Mouse (Mus musculus) ovary, postnatal 36 days (tissue): ENCODE results near the gene Ncl.

Experiments used
- DNase-seq: peaks from one replicate; pipeline ENCODE4 v3.0.0; 2022; ENCODE audit warnings: low spot score, mixed read lengths

Gene Ncl

GRCm38 (mm10) chr1:86358906-86359797 lies at the start of gene Ncl:
Gene Ncl (minus strand): TSS chr1:86359400.
- DNase-seq = peak; percentile 98

GRCm38 (mm10) chr1:86408515-86408914 lies 49.3 kb upstream of the Ncl start:
- no peak for DNase-seq

- DNase-seq = no peak
Observed at GRCm38 (mm10) chr1:86406914-86407313, 47.7 kb upstream of the Ncl start.

DNA sequence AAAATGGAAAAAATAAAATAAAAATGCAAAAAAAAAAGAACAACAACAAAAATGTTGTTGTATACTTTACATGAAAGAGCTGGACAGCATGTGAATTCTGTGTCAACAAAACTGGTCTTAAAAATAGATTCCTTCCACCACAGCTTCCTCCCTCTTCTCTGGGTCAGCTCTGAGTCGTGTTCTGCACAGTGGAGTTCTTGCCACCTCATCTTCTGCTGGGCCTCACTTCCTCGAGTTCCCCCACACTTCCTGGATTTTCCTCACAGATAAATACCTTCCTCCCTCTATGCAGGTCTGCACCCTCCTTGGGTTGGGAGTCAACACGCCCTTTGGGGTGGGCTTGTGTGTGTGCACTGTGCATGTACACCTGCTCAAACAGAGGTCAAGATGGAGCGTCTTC lies 47.1 kb upstream of the Ncl start:
- DNase-seq = no peak

- no peak for DNase-seq
Observed at GRCm38 (mm10) chr1:86404834-86405233, 45.6 kb upstream of the Ncl start.

DNA sequence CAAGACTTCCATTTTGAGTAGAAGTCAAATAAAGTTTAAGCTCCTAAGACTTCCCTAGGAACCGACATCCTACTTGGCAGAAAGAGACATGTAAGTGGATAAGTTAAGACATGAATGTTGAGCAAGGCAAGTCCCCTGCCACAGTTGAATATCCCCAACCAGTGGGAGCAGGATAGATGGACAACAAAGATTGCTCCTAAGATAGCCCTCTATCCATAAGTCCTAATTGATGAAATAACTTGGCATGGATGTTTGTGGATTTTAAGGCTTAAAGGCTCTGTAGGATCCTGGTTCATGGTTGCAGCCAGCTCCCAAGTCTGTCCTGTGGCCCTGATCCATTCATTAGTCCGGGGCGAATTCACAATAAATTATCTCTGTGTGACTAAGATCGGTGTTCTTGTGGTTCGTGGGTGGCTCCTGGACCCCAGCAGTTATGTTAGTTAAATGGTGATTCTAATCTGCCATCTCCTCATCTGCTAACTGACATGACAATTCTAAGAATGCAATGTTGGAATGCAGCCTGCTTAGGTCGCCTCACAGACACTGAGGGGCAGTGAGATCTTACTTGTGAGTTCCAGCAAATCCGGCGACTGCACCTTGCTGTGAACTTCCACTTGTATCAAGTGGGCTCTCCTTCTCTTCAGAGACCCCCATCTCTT lies 41.0 kb upstream of the Ncl start:
- DNase-seq = no peak

DNA sequence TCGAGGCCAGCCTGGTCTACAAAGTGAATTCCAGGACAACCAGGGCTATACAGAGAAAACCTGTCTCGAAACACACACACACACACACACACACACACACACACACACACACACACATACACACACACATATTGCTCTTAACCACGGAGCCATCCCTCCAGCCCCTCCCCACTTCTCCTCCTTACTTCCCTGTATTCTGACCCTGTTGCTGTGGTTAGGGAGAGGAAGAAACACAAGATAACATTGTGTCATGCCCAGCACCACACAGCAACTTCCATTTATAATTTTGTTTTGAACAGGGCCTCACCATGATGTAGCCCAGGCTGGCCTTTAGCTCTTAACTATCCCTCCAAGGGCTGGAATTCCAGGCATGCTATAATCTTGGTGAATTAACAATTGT lies 40.1 kb upstream of the Ncl start:
- DNase-seq = no peak

GRCm38 (mm10) chr1:86398222-86398621 lies 39.0 kb upstream of the Ncl start:
- no peak for DNase-seq

GRCm38 (mm10) chr1:86397621-86398020 lies 38.4 kb upstream of the Ncl start:
- DNase-seq = no peak

- DNase-seq = no peak
Observed at GRCm38 (mm10) chr1:86395897-86396296, 36.7 kb upstream of the Ncl start.

GRCm38 (mm10) chr1:86394246-86394645 lies 35.0 kb upstream of the Ncl start:
- DNase-seq = no peak

DNA sequence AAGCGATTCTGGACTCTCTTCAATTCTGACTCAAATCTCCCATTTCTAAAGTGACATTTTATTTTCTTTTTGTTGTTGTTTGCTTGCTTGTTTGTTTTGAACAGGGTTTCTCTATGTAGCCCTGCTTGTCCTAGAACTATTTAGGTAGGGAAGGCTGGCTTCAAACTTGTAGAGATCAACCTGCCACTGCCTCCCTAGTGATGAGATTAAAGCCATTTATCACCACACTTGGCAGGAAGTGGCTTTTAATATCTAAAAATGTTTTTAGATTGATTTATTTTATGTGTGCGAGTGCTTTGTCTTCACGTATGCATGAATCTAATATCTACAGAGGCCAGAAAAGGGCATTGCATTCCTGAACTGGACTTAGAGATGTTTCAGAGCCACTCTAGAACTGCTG lies 34.0 kb upstream of the Ncl start:
- no peak for DNase-seq

DNA sequence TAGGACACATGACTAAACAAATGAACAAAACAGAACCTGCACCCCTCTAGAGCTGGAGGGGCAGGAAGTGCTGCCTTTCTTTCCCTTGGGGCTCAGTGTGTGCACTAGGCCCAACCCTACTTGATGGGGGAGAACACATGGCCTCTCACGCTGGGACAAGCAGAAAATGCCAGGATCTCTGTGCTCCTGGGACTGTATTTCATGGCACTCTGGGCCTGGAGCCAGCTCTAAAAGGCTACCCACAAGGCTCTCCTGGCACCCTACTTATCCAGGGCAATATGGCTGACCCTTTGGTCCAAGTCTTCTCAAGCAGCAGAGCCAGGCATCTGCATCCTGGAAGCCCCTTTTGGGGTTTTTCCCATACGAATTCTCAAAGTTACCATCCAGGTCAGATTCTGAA lies 32.2 kb upstream of the Ncl start:
- no peak for DNase-seq

DNA sequence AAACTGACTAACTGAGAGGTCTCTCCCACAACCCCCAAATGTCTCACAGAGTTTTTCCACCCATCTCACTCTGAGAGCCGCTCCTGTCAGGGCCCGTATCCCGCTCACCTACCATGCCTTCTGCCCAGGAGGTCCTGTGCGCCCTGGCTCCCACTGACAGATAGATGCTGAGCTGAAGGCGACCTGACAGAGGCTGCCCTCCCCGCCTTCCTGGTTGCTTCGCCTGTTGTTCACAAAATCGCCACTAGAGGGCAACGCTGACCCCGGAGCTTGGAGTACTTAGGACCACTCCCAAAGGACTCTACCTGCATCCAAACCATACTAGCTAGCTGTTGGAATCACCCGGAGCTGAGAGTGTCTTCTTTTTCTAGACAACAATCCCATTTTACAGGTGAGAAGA lies 30.0 kb upstream of the Ncl start:
- peak; percentile 71 for DNase-seq

DNA sequence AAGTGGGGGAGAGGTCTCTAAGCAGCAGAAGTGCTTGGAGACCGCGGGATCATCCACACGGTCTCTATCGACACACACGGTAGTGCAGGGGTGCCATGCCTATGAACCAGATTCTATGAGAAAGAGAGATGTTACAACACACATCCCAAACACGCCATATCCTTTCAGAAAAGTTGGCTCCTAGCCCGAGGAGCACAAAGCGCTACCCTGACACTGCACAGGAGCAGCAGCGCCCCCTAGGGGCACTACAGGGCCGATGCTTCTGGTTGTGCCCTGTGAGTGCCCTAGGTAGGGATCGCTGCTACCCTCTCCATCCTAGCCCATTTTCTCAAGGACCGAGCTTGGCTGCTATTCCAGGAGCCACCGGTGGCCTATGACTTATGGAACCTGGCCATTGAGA lies 21.8 kb upstream of the Ncl start:
- peak; percentile 58 for DNase-seq

GRCm38 (mm10) chr1:86379161-86379569 lies 20.0 kb upstream of the Ncl start:
- DNase-seq = no peak

DNA sequence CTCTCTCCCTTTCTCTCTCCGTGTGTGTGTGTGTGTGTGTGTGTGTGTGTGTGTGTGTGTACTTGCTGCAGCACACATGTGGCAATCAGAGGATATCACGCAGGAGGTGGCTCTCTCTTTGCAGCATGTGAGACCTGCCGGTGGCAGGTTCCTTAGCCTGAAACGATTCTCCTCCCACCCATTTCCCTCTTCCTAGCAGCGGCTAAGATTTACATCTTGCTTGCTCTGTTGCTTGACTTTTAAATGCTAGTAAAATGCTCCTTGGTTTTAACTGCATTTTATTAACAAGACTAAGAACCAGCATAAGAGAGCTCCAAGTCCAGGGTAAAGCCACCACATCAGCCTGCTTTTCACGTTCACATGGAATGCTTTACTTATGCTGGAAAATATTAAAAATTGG lies 19.5 kb upstream of the Ncl start:
- DNase-seq = no peak

DNA sequence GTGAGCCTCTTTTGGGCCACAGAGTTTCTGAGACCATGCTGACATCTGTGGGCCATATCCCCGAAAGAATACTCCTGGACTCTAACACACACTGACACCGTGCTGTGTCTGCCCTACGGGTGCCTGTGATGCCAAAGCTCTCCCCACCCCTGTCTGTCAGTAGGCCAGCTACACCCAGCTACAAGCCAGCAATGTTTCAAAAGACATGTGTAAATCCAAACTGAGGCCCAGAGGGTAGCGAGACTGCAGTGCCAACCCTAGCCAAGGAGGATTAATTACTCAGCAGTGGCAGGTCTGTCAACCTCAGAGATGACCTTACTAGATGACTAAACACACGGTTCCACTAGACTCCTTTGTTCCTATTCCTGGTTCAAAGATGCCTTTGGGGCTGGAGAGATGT lies 17.2 kb upstream of the Ncl start:
- DNase-seq = no peak

DNA sequence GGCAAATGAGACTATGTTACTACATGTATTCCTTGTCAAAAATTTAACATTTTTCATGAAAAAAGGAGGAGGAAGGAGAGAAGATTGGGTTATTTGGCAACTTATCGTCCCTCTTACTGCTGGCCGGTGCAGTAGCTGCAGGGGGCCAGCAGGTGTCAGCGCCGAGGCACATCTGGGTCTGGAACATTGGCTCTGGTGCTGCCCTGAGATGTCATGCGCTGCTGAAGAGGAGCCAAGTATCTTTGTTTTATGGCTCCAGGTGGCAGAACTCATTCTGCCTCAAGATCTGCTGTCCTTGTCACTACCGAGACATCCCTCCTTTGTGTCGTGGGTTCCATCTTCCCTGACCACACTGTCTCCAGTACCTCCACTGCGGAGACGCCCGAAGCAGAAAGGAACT lies 12.8 kb upstream of the Ncl start:
- DNase-seq = peak; percentile 58

DNA sequence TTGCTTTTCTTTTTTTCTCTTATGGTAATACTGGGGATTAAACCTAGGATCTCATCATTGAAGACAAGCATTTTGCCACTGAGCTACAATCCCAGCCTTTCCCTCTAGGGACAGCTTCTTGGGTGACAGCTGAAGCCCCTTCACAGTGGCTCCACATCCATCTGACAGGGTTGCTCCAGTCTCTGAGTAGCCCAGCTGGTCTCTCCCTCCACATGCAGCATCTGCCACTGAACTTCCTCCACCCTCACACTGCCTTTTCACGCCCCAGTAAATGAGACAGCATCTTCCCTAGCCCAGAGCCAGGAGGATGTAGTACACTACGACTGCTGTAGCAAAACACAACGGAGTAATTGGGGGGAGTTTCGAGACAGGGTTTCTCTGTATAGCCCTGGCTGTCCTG lies 8.9 kb upstream of the Ncl start:
- no peak for DNase-seq

DNA sequence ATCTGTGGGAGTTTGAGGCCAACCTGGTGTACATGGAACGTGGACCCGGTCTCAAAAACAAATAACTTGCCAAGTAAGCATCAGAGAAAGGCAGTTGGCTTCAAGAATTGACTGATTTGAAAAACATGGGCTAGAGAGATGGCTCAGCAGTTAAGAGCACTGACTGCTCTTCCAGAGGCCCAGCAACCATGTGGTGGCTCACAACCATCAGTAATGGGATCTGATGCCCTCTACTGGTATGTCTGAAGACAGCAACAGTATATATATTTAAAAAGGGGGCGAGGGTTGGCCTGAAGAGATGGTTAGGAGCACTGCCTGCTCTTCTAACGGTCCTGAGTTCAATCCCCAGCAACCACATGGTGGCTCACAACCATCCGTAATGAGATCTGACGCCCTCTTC lies 4.5 kb upstream of the Ncl start:
- DNase-seq = no peak

DNA sequence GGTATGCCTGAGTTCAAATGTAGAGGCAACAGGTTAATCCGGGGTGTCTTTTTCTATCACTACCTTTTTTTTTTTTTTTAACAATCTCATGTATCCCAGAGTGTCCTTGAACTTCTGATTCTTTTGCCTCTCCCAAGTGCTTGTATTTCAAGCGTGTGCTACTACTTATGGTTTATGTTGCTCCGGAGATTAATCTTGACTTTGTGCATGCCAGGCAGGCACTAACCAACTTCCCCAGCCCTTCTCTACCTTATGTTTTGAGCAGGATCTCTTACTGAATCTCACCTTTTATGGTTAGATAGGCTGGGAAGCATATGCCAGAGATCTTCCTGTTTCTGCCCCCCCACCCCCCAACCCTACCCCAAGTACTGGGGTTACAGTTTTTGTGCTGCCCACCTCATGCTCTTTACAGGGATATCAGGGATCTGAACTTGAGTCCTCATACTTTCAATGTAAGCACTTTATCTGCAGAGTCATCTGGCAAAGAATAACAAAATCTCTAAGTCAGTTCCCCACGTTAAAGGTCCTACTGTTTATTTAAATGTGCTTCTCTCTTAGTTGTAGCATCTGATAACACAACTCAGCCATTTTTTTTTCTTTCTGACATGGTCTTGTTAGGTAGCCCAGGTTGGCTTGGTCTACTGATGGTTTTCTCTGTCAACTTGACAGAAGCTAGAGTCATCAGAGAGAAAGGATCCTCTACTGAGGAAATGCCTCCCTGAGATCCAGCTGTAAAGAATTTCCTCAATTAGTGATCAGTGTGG lies 2.8 kb upstream of the Ncl start:
- no peak for DNase-seq

DNA sequence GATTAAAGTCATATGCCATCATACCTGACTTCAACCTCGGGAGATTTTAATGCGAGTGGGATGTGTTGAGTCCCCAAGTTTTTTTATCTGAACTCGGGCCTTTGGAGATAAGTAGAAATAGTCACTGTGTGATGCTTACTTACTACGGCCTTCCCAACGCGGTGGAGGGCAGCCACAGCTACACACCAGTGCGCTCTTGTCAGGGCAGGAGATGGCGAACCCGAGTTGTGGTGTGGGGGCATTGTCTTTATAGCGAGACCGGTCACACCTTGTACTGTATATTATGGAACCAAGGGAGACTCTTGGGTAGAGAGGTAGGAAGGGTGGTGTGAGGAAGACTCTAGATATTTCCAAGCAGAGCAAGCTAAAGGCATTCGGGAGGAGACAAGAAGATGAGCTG lies 1.2 kb upstream of the Ncl start:
- DNase-seq = no peak
